Mouse (Mus musculus) midbrain, embryonic 14.5 days (tissue): Measurements from ENCODE around the gene Ndc1. TPM values are rescaled to one million over a fixed set of nuclear protein-coding genes. Genes with fewer than 3 reads are reported as not detected.

ENCODE experiments used
- ATAC-seq: fragments of 200-750 bp; cut with Nextera tagmentation; 2 replicates; pipeline ENCODE4 v1.8.0; 2017; ENCODE audit warnings: moderate number of reproducible peaks, moderate library complexity; ENCODE audit not compliant: low FRiP score, low TSS enrichment
- DNase-seq: peaks from one replicate; pipeline ENCODE4 v3.0.0-alpha.2; 2015
- H3K27ac ChIP-seq: fragments of 300-500 bp; sonication (generic); replicated peaks from 2 replicates; pipeline ENCODE4 v1.5.1; 2014; ENCODE audit warnings: mild to moderate bottlenecking, low read depth, low read length, moderate library complexity
- H3K27me3 ChIP-seq: fragments of 300-500 bp; sonication (generic); 2 replicates; pipeline ENCODE4 v1.6.1; 2014; ENCODE audit warnings: low read length, control low read depth, mixed read lengths; ENCODE audit not compliant: control insufficient read depth, insufficient read depth
- H3K36me3 ChIP-seq: fragments of 300-500 bp; sonication (generic); 2 replicates; pipeline ENCODE4 v1.6.1; 2014; ENCODE audit warnings: low read length, control low read depth; ENCODE audit not compliant: control insufficient read depth, insufficient read depth
- H3K4me1 ChIP-seq: fragments of 300-500 bp; sonication (generic); 2 replicates; pipeline ENCODE4 v1.6.1; 2014; ENCODE audit warnings: mild to moderate bottlenecking, antibody characterized with exemption, low read length, control low read depth; ENCODE audit not compliant: control insufficient read depth, insufficient read depth
- H3K4me2 ChIP-seq: fragments of 300-500 bp; sonication (generic); 2 replicates; pipeline ENCODE4 v1.6.1; 2014; ENCODE audit warnings: mild to moderate bottlenecking, low read length, moderate library complexity
- H3K4me3 ChIP-seq: fragments of 300-500 bp; sonication (generic); replicated peaks from 2 replicates; pipeline ENCODE4 v1.5.1; 2014; ENCODE audit warnings: low read depth, low read length
- H3K9ac ChIP-seq: fragments of 300-500 bp; sonication (generic); replicated peaks from 2 replicates; pipeline ENCODE4 v1.6.1; 2014; ENCODE audit warnings: mild to moderate bottlenecking, low read length, moderate library complexity
- H3K9me3 ChIP-seq: fragments of 300-500 bp; sonication (generic); 2 replicates; pipeline ENCODE4 v1.6.1; 2016; ENCODE audit warnings: low read length, control low read depth, mixed read lengths; ENCODE audit not compliant: control insufficient read depth
- WGBS: fragments of 180-500 bp; shearing (Covaris S2); extraction: QIAGEN DNeasy Blood & Tissue Kit; methylation state at CpG from one replicate; pipeline ENCODE4 v1.1.7; 2014; 5-methylcytosine and 5-hydroxymethylcytosine counted together
- polyA plus RNA-seq: library from polyadenylated mRNA; unstranded; fragments of >200 nt; fragmentation: Nextera tagmentation; extraction: Ambion mirVana; gene quantifications from 2 replicates; pipeline ENCODE4 v1.2.1, GENCODE M21; 2014

The Ndc1 gene
- polyA plus RNA-seq, 1 experiment from 2014 or later, result 23.2 TPM

DNA sequence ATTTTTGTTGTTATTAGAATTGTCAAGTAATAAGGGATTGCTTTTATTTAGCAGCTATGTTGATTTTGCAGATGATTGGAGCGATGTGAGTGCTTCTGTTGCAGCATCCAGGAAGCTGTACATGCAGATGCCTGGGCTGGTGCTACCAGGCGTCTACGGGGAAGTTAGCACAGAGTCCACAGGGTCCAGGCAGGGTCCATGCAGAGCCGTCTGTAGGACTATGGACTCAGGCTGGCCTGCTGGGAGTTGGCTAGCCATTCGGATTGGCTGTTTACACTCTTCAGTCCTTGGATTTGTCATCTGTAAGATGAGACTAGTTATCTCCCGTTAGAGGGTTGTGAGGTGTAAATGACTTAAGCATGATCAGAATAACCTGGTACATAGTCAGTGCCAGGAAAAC lies 11.4 kb downstream of the Ndc1 start:
- ATAC-seq (no peak), DNase-seq (no peak)
- Histone ChIP-seq H3K27ac (no peak overlapping the region), H3K27me3 (no peaks in the 10 kb centered on the region), H3K4me1 (no peaks in the 10 kb centered on the region), H3K9ac (no peak overlapping the region), H3K4me2 (no peak overlapping the region), H3K36me3 (peaks cover 63% of the 10 kb centered on the region), H3K9me3 (no peaks in the 10 kb centered on the region), H3K4me3 (no peak overlapping the region)
- 89% methylated on average over 6 of the region's 6 CpGs for WGBS

DNA sequence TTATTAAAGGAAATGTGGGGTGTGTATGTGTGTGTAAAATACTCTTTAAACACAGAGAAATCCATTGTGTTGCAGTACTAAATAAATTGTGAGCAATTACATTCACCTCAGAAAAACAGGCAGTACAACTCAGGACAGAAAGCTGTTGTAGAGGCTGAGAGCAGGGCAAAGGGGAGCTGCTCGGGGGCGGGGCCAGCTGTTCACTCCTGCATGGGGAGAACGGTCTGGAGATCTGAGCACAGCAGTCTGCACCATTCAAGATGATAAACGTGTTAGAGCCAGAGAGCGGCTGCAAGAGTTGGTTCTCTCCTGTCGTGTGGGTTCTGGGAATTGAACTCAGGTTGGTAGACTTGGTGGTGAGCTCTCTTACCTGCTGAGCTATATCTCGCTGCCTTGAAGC lies 13.3 kb downstream of the Ndc1 start:
- no peak overlapping the region for H3K4me2 ChIP-seq
- no peaks in the 10 kb centered on the region for H3K27me3 ChIP-seq
- ATAC-seq (no peak), DNase-seq (no peak)
- H3K9me3 ChIP-seq, result no peaks in the 10 kb centered on the region
- H3K9ac ChIP-seq, result no peak overlapping the region
- no peak overlapping the region for H3K4me3 ChIP-seq
- no peak overlapping the region for H3K27ac ChIP-seq
- H3K36me3 ChIP-seq, result peaks cover 54% of the 10 kb centered on the region
- 87% methylated on average over 7 of the region's 7 CpGs for WGBS
- no peaks in the 10 kb centered on the region for H3K4me1 ChIP-seq

DNA sequence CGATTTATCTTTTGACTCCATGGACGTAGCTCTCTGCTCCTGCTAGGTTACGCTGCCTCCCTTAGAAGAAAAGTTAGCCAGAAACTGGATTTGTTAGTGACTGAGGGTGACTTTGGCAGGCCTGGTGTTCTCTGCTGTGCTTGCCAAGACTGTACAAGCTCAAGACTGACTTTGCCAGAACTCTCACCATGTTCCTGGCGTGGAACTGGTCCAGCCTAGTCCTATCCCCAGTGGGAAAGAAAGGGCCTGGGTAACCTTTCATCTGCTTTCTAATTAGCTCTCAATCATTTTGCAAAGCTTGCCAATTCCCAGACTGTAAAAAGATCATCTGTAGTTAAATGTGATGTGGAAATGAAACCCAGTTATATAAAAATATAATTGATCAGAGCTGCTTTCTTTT lies 19.5 kb downstream of the Ndc1 start:
- ATAC-seq, result no peak

DNA sequence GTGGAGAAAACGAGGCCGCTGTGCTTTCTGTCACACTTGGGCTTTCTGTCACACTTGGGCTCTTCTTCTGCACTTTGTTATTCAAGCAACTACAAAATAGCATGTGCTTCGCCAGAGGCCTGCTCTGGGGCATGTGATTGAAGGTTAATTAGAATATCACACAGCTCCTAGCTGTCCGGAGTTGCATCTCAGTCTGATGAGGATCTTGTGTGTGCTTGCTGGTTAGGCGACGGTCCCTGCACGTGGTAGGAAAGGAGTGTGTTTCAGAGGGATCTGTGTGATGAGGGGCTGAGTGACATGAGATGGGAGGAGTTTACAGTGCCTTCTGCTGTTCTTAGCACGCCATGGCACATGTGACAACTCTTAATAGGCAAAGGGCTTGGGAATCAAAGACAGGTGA lies 19.9 kb downstream of the Ndc1 start:
- Histone ChIP-seq H3K4me3 (no peak overlapping the region), H3K4me1 (no peaks in the 10 kb centered on the region), H3K27me3 (no peaks in the 10 kb centered on the region), H3K9me3 (no peaks in the 10 kb centered on the region), H3K27ac (no peak overlapping the region), H3K9ac (no peak overlapping the region), H3K4me2 (no peak overlapping the region), H3K36me3 (peaks cover 71% of the 10 kb centered on the region)
- ATAC-seq (no peak), DNase-seq (peak; percentile 4)
- WGBS, result 85% methylated on average over 8 of the region's 8 CpGs

More for the DNA sequence above, 19.5 kb downstream of the Ndc1 start:
- H3K9ac ChIP-seq, result no peak overlapping the region
- 94% methylated on average over 4 of the region's 4 CpGs for WGBS
- H3K4me1 ChIP-seq, result no peaks in the 10 kb centered on the region
- H3K9me3 ChIP-seq, result no peaks in the 10 kb centered on the region
- H3K4me3 ChIP-seq, result no peak overlapping the region
- H3K27me3 ChIP-seq, result no peaks in the 10 kb centered on the region
- peaks cover 71% of the 10 kb centered on the region for H3K36me3 ChIP-seq
- H3K4me2 ChIP-seq, result no peak overlapping the region
- H3K27ac ChIP-seq, result no peak overlapping the region
- no peak for DNase-seq

DNA sequence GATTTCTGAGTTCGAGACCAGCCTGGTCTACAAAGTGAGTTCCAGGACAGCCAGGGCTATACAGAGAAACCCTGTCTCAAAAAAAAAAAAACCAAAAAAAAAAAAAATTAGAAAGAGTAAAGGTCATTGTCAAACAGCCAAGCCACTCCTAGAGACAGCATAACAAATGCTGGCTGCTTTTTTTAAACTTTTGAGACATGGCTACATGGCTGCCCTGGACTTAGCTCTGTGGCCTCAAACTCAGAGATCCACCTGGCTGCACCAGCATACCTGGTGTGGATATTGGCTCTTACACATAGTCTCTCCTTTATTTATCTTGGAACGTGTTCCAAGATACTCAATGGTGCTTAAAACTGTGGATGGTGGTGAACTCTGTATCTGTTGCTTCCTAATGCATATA lies 20.7 kb downstream of the Ndc1 start:
- H3K36me3 ChIP-seq, result peaks cover 68% of the 10 kb centered on the region
- 97% methylated on average over 2 of the region's 2 CpGs for WGBS
- no peak for ATAC-seq
- H3K4me2 ChIP-seq, result no peak overlapping the region
- H3K4me3 ChIP-seq, result no peak overlapping the region
- DNase-seq, result no peak
- H3K27me3 ChIP-seq, result no peaks in the 10 kb centered on the region
- H3K9ac ChIP-seq, result no peak overlapping the region
- no peaks in the 10 kb centered on the region for H3K9me3 ChIP-seq
- H3K4me1 ChIP-seq, result no peaks in the 10 kb centered on the region
- H3K27ac ChIP-seq, result no peak overlapping the region

DNA sequence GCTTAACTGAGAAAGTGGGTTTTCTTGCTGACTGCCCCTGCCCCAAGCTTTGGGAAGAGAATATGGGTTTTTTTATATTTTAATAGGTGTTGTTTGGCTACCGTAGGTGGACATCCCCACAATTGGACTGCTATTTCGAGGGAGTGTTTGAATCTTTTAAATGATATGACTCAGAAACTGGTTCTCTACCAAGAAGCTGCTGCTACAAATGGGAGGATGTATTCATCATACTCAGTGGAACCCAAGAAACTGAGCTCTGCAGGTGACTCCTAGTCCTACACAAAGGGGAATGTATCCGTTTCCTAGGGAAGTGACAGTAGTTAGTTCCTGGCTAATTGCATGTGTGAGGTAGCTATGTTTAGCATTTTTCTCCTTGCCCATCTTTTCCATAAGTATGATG lies 21.8 kb downstream of the Ndc1 start:
- DNase-seq (no peak), ATAC-seq (no peak)
- Histone ChIP-seq H3K36me3 (peaks cover 74% of the 10 kb centered on the region), H3K4me3 (no peak overlapping the region), H3K27ac (no peak overlapping the region), H3K4me1 (no peaks in the 10 kb centered on the region), H3K4me2 (no peak overlapping the region), H3K9ac (no peak overlapping the region), H3K27me3 (no peaks in the 10 kb centered on the region), H3K9me3 (no peaks in the 10 kb centered on the region)
- 93% methylated on average over 3 of the region's 3 CpGs for WGBS

DNA sequence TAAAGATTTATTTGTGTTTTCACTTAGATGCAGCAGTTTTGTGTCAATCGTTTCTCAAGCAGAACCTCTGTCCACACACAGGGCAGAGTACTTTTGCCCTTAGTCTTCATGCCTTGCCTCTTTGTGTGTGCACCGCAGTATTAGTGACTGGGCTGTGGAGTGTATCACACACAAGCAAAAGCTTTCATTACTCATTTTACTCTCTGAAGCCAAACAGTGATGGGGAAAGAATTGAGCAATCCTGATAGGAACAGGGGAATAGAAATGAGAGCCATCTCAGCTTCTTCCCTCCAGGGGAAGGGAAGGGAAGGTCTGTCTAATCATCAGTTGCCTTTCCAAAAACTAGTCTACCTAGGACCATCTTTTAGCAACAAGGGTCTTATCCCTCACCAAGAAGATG lies 26.2 kb downstream of the Ndc1 start:
- H3K27ac ChIP-seq, result no peak overlapping the region
- no peak overlapping the region for H3K9ac ChIP-seq
- no peaks in the 10 kb centered on the region for H3K27me3 ChIP-seq
- H3K9me3 ChIP-seq, result no peaks in the 10 kb centered on the region
- H3K4me2 ChIP-seq, result no peak overlapping the region
- H3K4me1 ChIP-seq, result no peaks in the 10 kb centered on the region
- no peak for ATAC-seq
- WGBS, result 93% methylated on average over 2 of the region's 2 CpGs
- no peak overlapping the region for H3K4me3 ChIP-seq
- no peak for DNase-seq
- peaks cover 59% of the 10 kb centered on the region for H3K36me3 ChIP-seq

DNA sequence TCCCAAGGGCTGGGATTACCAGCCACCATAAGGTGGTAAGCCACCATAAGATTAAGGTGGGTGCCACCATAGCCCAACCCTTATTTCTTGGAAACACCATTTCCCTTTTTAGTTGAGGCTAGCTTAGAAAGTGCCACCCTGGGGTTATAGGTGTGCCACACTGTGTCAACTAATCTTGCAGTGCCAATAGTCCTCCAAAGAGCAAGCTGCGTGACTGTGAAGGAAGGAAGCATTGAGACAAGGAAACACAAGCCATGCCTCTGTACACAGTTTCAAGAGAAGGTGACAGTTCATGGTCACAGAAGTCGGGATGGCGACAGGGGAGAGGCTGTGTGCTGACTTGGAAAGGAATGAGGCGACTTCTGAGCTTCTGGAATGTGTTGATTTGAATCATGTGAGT lies 52.6 kb downstream of the Ndc1 start:
- no peak overlapping the region for H3K4me3 ChIP-seq
- peaks cover 5% of the 10 kb centered on the region; the same call in 1 of the 2 replicates for H3K4me1 ChIP-seq
- no peaks in the 10 kb centered on the region for H3K27me3 ChIP-seq
- no peak for ATAC-seq
- WGBS, result 88% methylated on average over 4 of the region's 4 CpGs
- H3K36me3 ChIP-seq, result peaks cover 3% of the 10 kb centered on the region; the same call in 1 of the 2 replicates
- H3K9me3 ChIP-seq, result no peaks in the 10 kb centered on the region
- DNase-seq, result no peak
- no peak overlapping the region for H3K27ac ChIP-seq
- H3K4me2 ChIP-seq, result no peak overlapping the region
- H3K9ac ChIP-seq, result no peak overlapping the region

DNA sequence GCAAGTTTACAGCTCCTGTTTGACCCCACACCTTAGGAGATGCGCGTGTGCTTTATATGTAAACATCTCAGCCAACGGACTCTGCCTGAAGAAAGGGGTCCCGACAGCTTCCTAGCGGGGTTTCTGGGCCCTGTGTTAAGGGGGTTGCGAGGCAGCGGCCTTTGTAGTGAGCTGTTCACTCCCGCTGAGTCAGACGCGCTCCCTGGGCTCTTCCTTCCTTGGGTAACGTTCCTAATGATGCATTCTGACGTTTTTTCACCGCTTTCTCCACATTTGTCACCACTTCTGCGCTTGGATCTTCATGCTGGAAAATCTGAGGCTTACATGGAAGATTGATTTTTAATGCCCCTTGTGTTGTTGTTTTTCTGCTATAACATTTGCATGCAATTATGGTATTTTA lies 54.1 kb downstream of the Ndc1 start:
- Histone ChIP-seq H3K36me3 (peaks cover 3% of the 10 kb centered on the region; the same call in 1 of the 2 replicates), H3K4me2 (peak overlapping the region; percentile 41), H3K4me1 (peaks cover 5% of the 10 kb centered on the region; the same call in 1 of the 2 replicates), H3K4me3 (no peak overlapping the region), H3K9ac (no peak overlapping the region), H3K9me3 (no peaks in the 10 kb centered on the region), H3K27me3 (no peaks in the 10 kb centered on the region), H3K27ac (no peak overlapping the region)
- 2% methylated on average over 14 of the region's 14 CpGs for WGBS
- DNase-seq (peak; percentile 39), ATAC-seq (no peak)
